20 mouse cellular contexts compared by ENCODE assay signal in the genomic region with DNA sequence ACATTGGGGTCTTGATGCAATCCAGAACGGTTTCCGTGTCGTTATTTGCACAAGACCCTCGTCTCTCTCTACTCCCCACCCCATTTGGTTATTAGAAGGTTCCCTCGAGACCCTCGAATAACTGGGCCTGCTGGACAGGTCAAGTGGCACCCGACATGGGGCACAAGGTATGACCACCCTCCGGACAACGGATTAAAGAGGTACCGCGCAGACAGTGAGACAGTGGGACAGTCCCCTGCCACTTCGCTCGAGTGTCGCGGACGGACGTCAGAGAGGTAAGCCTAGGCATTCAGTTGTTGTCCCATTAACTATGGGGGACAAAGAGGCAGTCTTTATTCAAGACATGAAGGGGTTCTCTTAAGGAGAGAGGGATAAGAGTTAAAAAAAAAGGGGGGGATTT. TPM values are rescaled to one million over a fixed set of nuclear protein-coding genes. Genes with fewer than 3 reads are reported as not detected.
"Had no signal": no experiment of that assay in that cellular context is flagged by ENCODE, and none has a peak within 500 bp of the region (broad histone marks: within the 10 kb centered on the region; RNA-seq: fewer than 3 reads in every experiment).

No protein-coding gene starts in this region.

- DNase-seq: forebrain, postnatal 0 days; gastrocnemius, postnatal 14 days; heart, adult 18-20 months; heart, postnatal 10 days; kidney, adult 11 months; kidney, adult 2 months; kidney, adult 9 months; kidney, postnatal 14 days; kidney, postnatal 36 days; layer of hippocampus, adult 9-11 months; layer of hippocampus, postnatal 36 days; left cerebral cortex, postnatal 4 days had no signal

RNA-seq across cellular contexts. Expression of gene 6430531B16Rik, which starts 32.8 kb away (rescaled TPM):
- total RNA-seq: gastrocnemius, adult 18-20 months; gastrocnemius, adult 8-10 months; gastrocnemius, postnatal 14 days; gastrocnemius, postnatal 36 days; heart, adult 18-20 months; heart, adult 8-10 months; heart, postnatal 10 days; heart, postnatal 25 days; liver, adult 2 months had no signal

RNA-seq across cellular contexts. Expression of gene Msx3, which starts 37.6 kb away (rescaled TPM):
- total RNA-seq: gastrocnemius, adult 18-20 months; gastrocnemius, adult 8-10 months; gastrocnemius, postnatal 14 days; gastrocnemius, postnatal 36 days; heart, adult 18-20 months; heart, adult 8-10 months; heart, postnatal 10 days; heart, postnatal 25 days; hematopoietic stem cell, adult 5-6 weeks; left cerebral cortex, adult 18-20 months; liver, adult 2 months had no signal
